Mouse (Mus musculus): ENCODE data around the gene Cblc. TPM values are rescaled to one million over a fixed set of nuclear protein-coding genes. Genes with fewer than 3 reads are reported as not detected.

Gene Cblc
- total RNA-seq, 2 experiments from 2014 or later = not detected

GRCm38 (mm10) chr7:19741329-19742031 lies 55.1 kb downstream of the Cblc start:
- DNase-seq (ENCODE audit: low spot score in 2 of 2) = no peak
- intact Hi-C loops (cut with DNase I) = no loop called here

GRCm38 (mm10) chr7:19740269-19740668 lies 56.3 kb downstream of the Cblc start:
- DNase-seq (ENCODE audit: low spot score in 2 of 2) = no peak

GRCm38 (mm10) chr7:19738771-19739170 lies 57.8 kb downstream of the Cblc start:
- intact Hi-C loops (cut with DNase I) = no loop called here
- no peak for DNase-seq (ENCODE audit: low spot score in 2 of 2)

More at GRCm38 (mm10) chr7:19740269-19740668, 56.3 kb downstream of the Cblc start:
- intact Hi-C loops (cut with DNase I) = no loop called here

- DNase-seq (ENCODE audit: low spot score in 2 of 2) = no peak
- intact Hi-C loops (cut with DNase I) = no loop called here
Measured at GRCm38 (mm10) chr7:19736389-19737057, 60.1 kb downstream of the Cblc start.

DNA sequence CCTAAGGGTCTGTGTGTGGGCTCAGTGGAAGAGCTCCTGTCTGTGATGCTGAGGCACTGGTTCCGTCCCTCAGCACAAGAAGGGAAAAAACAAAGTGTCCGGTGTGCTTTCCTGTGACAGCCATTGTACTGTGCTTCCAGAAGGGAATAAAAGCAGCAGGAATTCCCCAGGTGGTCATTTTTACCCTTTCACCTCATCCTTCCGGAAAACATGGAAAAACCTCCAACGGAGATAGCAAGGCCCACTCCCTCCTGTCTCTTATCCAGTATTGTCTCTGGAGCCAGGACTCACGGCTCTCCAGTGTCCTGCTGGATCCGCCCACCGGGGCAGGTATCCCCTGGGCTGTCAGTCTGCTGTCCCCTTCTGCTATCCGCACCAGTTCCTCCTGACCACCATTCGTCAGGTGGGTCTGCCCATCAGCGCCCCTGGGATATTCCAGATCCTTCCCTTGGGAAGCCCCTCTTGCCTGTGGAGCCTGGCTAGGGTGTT lies 62.4 kb downstream of the Cblc start:
- intact Hi-C loops (cut with DNase I) = no loop called here
- DNase-seq (ENCODE audit: low spot score in 2 of 2) = no peak

Other genes with a start within 250 kb of the Cblc start
- gene Ppp1r37, start 233.7 kb downstream of the Cblc start, total RNA-seq (2021) = 10 to 100 TPM; 87.9 to 98.8 TPM
- under 1 TPM; 0.51 to 0.68 TPM for gene Zfp296, start 219.5 kb downstream of the Cblc start, total RNA-seq (2021)
- 10 to 100 TPM; 43.8 to 46.0 TPM for gene Gemin7, start 219.2 kb downstream of the Cblc start, total RNA-seq (2021)
- 10 to 100 TPM; 84.4 to 84.6 TPM for gene Clasrp, start 192.3 kb downstream of the Cblc start, total RNA-seq (2021)
- gene Relb, start 167.4 kb downstream of the Cblc start, total RNA-seq (2021) = 1 to 10 TPM; 6.1 to 6.3 TPM
- gene Clptm1, start 131.8 kb downstream of the Cblc start, total RNA-seq (2021) = 100 to 1,000 TPM; 156 to 159 TPM
- gene Apoc2, start 118.9 kb downstream of the Cblc start, total RNA-seq (2021) = not detected
- gene Gm44805, start 115.4 kb downstream of the Cblc start, total RNA-seq (2021) = not detected
- not detected for gene Apoc4, start 115.3 kb downstream of the Cblc start, total RNA-seq (2021)
- 1 to 10 TPM; 2.2 to 3.3 TPM for gene Apoc1, start 104.1 kb downstream of the Cblc start, total RNA-seq (2021)
- 1,000 to 10,000 TPM; 1,873 to 2,039 TPM for gene Apoe, start 97.6 kb downstream of the Cblc start, total RNA-seq (2021)
- 100 to 1,000 TPM; 104 to 120 TPM for gene Tomm40, start 81.4 kb downstream of the Cblc start, total RNA-seq (2021)
- gene Nectin2, start 46.3 kb downstream of the Cblc start, total RNA-seq (2021) = 10 to 100 TPM; 11.6 to 15.2 TPM
- gene Bcam, start 25.8 kb downstream of the Cblc start, total RNA-seq (2021) = 10 to 100 TPM; 10.7 to 11.0 TPM
- gene Bcl3, start 26.0 kb upstream of the Cblc start, total RNA-seq (2021) = 1 to 10 TPM in 1 of 2 experiments, not detected in 1; 1.2 TPM
- gene Gm19345, start 55.2 kb upstream of the Cblc start, total RNA-seq (2021) = 1 to 10 TPM; 3.0 to 4.1 TPM
- gene Ceacam16, start 64.5 kb upstream of the Cblc start, total RNA-seq (2021) = not detected
- not detected for gene Ceacam19, start 91.2 kb upstream of the Cblc start, total RNA-seq (2021)
- 10 to 100 TPM; 10.1 to 11.4 TPM for gene Pvr, start 124.4 kb upstream of the Cblc start, total RNA-seq (2021)
- gene Igsf23, start 153.9 kb upstream of the Cblc start, total RNA-seq (2021) = not detected
- not detected for gene Ceacam20, start 168.6 kb upstream of the Cblc start, total RNA-seq (2021)
- not detected for gene Nlrp9b, start 194.7 kb upstream of the Cblc start, total RNA-seq (2021)

Measured in left cerebral cortex, postnatal 14 days (tissue).